Mouse (Mus musculus) ES-Bruce4 (cell line): Measurements from ENCODE around the gene Ggta1. TPM values are rescaled to one million over a fixed set of nuclear protein-coding genes. Genes with fewer than 3 reads are reported as not detected.

Experiments used
- H3K27ac ChIP-seq: 2 replicates; pipeline ENCODE4 v1.5.1; 2012; ENCODE audit warnings: low read length, inconsistent platforms; ENCODE audit not compliant: insufficient read depth
- H3K27me3 ChIP-seq: 2 replicates; pipeline ENCODE4 v1.6.1; 2012; ENCODE audit warnings: mild to moderate bottlenecking, low read length, inconsistent platforms; ENCODE audit not compliant: control insufficient read depth, poor library complexity, insufficient read depth, severe bottlenecking
- H3K36me3 ChIP-seq: 2 replicates; pipeline ENCODE4 v1.6.1; 2012; ENCODE audit warnings: inconsistent platforms, mild to moderate bottlenecking, low read length, moderate library complexity; ENCODE audit not compliant: control insufficient read depth, poor library complexity, insufficient read depth, severe bottlenecking
- H3K4me1 ChIP-seq: one replicate; pipeline ENCODE4 v1.8.1; 2011; ENCODE audit warnings: low read length; ENCODE audit not compliant: control insufficient read depth, insufficient read depth
- H3K4me3 ChIP-seq: 2 replicates; pipeline ENCODE4 v1.5.1; 2011; ENCODE audit warnings: low read depth, mild to moderate bottlenecking, low read length
- H3K9ac ChIP-seq: 2 replicates; pipeline ENCODE4 v1.6.1; 2012; ENCODE audit warnings: low read depth, mild to moderate bottlenecking, inconsistent platforms; ENCODE audit not compliant: poor library complexity, severe bottlenecking
- H3K9me3 ChIP-seq: replicated peaks from 2 replicates; pipeline ENCODE4 v1.6.1; 2012; ENCODE audit warnings: mild to moderate bottlenecking, low read length, inconsistent platforms; ENCODE audit not compliant: control insufficient read depth, poor library complexity, insufficient read depth, severe bottlenecking
- CTCF ChIP-seq: IDR thresholded peaks from one replicate; pipeline ENCODE4 v1.8.1; 2011; ENCODE audit warnings: low read depth, low read length
- EP300 ChIP-seq: IDR thresholded peaks from 2 replicates; pipeline ENCODE4 v1.6.1; 2011; ENCODE audit warnings: low read depth, low read length; ENCODE audit not compliant: insufficient read depth
- POLR2A ChIP-seq: IDR thresholded peaks from one replicate; pipeline ENCODE4 v1.8.1; 2011; ENCODE audit warnings: low read length; ENCODE audit not compliant: insufficient read depth
- polyA plus RNA-seq: library from polyadenylated mRNA; stranded (reverse); fragments of >200 nt; gene quantifications from 2 replicates; pipeline ENCODE4 v1.2.4, GENCODE M21; 2011; ENCODE audit warnings: low read depth; ENCODE audit not compliant: missing spikeins, insufficient read depth, insufficient read length

Gene Ggta1
- polyA plus RNA-seq, 1 experiment, result 52.5 TPM

DNA sequence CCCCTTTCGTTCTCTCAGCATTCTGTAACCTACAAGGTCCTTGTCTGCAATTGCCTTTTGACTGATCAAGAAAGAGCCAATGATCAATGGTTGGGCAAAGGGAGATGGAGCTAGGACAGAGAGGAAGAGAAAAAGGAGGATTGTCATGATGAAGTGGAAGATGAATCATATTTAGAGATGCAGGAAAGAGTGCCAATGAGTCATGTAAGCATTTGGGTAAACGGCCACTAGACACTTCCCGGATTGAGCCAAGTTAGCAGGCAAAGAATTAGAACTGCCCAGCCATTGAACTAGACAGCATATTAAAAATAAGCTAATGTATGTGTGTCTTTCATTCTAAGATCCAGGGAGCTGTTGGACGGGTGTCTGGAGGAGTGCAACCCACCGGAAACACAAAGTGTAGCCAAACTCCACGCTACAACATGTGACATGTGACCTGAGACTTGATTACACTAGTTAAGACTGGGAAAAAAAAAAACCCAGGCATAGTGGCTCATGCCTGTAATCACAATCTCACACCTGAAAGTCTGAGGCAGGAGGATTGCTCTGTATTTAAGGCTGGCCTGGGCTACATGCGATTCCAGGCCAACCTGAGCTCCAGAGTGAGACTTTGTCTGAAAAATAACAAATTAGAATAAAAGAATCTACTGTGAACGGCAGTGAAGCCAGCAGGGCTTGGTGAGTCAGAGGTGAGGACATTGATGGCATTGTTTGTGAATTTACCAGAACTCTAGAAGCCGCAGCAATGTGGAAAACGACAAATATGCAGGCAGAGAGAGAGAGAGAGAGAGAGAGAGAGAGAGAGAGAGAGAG is 15.2 kb upstream of the Ggta1 start:
- Histone ChIP-seq H3K36me3 (no peaks in the 10 kb centered on the region), H3K27me3 (no peaks in the 10 kb centered on the region), H3K9ac (no peak overlapping the region), H3K9me3 (no peaks in the 10 kb centered on the region), H3K27ac (no peak overlapping the region), H3K4me1 (no peaks in the 10 kb centered on the region), H3K4me3 (no peak overlapping the region)
- TF ChIP-seq POLR2A (no peak), EP300 (no peak), CTCF (no peak)

DNA sequence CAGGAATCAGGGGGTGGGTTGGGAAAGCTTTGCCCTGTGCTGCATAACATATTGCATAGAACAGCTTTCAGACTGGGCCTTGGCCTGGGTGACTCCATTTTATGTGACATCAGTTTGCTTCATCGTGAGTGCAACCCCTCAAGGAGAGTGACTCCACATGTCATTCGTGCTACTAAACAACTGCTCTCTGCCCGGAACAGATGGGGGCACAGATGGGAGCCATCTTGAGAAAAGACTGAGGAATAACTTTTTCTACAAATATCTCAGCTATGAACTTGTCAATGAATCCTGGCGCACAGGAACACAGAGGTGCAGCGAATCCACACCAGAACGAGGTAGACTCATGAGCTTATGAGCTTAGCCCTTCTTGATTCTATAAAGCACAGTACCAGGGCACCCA is 14.3 kb upstream of the Ggta1 start:
- H3K27me3 ChIP-seq, result no peaks in the 10 kb centered on the region
- H3K4me3 ChIP-seq, result no peak overlapping the region
- TF ChIP-seq EP300 (no peak), CTCF (no peak), POLR2A (no peak)
- H3K4me1 ChIP-seq, result no peaks in the 10 kb centered on the region
- no peaks in the 10 kb centered on the region for H3K9me3 ChIP-seq
- H3K36me3 ChIP-seq, result no peaks in the 10 kb centered on the region
- no peak overlapping the region for H3K27ac ChIP-seq
- no peak overlapping the region for H3K9ac ChIP-seq

DNA sequence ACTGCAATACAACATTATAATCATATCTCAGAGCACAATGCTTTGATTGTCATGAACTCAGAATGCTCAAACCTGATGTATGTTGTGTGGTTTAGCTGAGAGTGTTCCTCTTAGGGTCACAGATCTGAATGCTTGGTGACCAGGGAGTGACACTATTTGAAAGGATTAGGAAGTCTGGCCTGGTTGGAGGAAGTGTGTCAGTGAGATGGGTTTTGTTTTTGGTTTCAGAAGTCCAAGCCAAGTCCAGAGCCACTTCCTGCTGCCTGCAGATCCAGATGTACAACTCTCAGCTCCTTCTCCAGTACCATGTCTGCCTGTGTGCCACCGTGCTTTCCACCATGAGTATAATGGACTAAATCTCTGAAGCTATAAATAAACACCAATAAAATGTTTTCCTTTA is 11.9 kb upstream of the Ggta1 start:
- Histone ChIP-seq H3K27me3 (no peaks in the 10 kb centered on the region), H3K9ac (no peak overlapping the region), H3K9me3 (no peaks in the 10 kb centered on the region), H3K4me3 (no peak overlapping the region), H3K27ac (no peak overlapping the region), H3K4me1 (no peaks in the 10 kb centered on the region), H3K36me3 (no peaks in the 10 kb centered on the region)
- TF ChIP-seq CTCF (no peak), POLR2A (no peak), EP300 (no peak)

DNA sequence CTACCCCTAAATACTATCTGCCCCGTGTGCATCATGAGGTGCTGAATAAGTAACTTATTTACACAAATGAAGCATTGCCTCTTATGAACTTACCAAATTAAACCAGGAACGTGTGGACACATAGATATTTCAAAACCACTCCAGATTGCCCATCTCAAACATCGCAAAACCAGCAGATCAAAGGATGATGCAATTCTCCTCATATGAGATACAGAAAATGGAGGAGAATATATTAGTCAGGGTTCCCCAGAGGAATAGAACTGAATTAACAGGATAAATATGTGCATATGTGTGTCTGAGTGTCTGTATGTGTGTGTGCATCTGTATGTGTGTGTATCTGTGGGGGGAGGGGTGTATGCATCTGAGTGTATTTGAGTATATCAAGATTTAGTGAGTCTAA is 6.2 kb upstream of the Ggta1 start:
- H3K9ac ChIP-seq, result no peak overlapping the region
- TF ChIP-seq POLR2A (no peak), EP300 (no peak), CTCF (no peak)
- H3K27ac ChIP-seq, result no peak overlapping the region
- H3K36me3 ChIP-seq, result no peaks in the 10 kb centered on the region
- H3K4me3 ChIP-seq, result no peak overlapping the region
- H3K4me1 ChIP-seq, result no peaks in the 10 kb centered on the region
- H3K9me3 ChIP-seq, result no peaks in the 10 kb centered on the region
- no peaks in the 10 kb centered on the region for H3K27me3 ChIP-seq

DNA sequence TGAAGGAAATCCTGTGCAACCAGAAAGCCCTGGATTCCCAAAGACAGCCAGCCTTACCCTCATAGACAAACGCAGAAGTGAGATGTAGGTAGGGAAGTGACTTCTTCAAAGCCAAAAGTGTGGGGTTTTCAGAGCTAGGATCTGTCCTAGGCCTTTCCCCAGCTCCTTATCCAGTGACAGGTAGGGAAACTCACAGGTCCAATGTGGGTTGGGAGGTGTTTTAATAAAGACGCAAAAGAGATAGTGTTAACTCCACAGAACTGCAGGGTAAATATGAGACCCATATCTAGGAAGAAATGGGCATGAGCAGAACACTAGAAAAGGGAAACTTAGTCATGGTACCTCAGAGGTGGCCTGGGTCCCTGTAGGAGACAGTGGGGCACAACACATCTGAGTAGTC is 5.2 kb upstream of the Ggta1 start:
- Histone ChIP-seq H3K9ac (no peak overlapping the region), H3K27me3 (no peaks in the 10 kb centered on the region), H3K27ac (no peak overlapping the region), H3K4me1 (no peaks in the 10 kb centered on the region), H3K9me3 (no peaks in the 10 kb centered on the region), H3K4me3 (no peak overlapping the region), H3K36me3 (no peaks in the 10 kb centered on the region)
- TF ChIP-seq POLR2A, result no peak
- TF ChIP-seq CTCF, result no peak
- TF ChIP-seq EP300, result no peak

DNA sequence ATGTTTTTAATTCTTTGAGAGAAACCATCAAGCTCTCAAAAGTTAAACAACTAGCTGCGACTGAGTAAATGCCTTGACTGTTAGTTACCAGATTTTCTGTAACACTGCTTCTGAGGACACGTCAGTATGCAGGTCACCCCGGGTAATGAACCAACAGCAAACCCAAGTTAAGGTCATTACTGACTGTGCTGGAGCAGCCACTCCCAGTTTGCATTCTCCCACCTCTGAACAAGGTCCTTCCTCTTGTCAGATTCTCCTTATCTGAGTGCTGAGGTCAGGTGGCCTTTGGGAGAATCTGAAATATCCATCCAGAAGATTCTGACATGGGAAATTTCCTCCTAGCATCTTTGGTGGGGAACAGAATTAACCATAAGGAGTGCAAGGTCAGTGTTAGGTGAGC is 4.8 kb upstream of the Ggta1 start:
- no peak overlapping the region for H3K27ac ChIP-seq
- H3K9ac ChIP-seq, result no peak overlapping the region
- no peak overlapping the region for H3K4me3 ChIP-seq
- H3K9me3 ChIP-seq, result no peaks in the 10 kb centered on the region
- TF ChIP-seq CTCF (no peak), POLR2A (no peak), EP300 (no peak)
- H3K27me3 ChIP-seq, result no peaks in the 10 kb centered on the region
- peaks cover 1% of the 10 kb centered on the region for H3K4me1 ChIP-seq
- no peaks in the 10 kb centered on the region for H3K36me3 ChIP-seq
